Mouse (Mus musculus): ENCODE data around the gene Nr2f2. TPM values are rescaled to one million over a fixed set of nuclear protein-coding genes. Genes with fewer than 3 reads are reported as not detected.

Nr2f2 gene
- polyA plus RNA-seq, 1 experiment = 193 TPM

GRCm38 (mm10) chr7:70346951-70347617 lies 19.5 kb downstream of the Nr2f2 start:
- Histone ChIP-seq H3K27ac (ENCODE audit: insufficient read depth, low read depth, low read length) (peak overlapping the region; percentile 93), H3K4me1 (ENCODE audit: control insufficient read depth, insufficient read depth, low read length) (peaks cover 13% of the 10 kb centered on the region; the same call in 1 of the 2 replicates), H3K27me3 (replicated peaks; ENCODE audit: control insufficient read depth, insufficient read depth, low read length) (no peaks in the 10 kb centered on the region), H3K36me3 (ENCODE audit: control insufficient read depth, insufficient read depth, low read length) (no peaks in the 10 kb centered on the region), H3K4me3 (ENCODE audit: insufficient read depth, low read depth, low read length) (no peak overlapping the region)
- no peak for TF ChIP-seq POLR2A (IDR thresholded peaks at IDR 0.05; ENCODE audit: low read depth, low read length)
- no peak for TF ChIP-seq CTCF (conservative IDR thresholded peaks at IDR 0.05; ENCODE audit: insufficient read depth, insufficient read length, low read depth, low read length)
- 44% methylated on average over 20 of the region's 20 CpGs for WGBS
- DNase-seq = peak; percentile 41

- peak; percentile 94 for DNase-seq
- Histone ChIP-seq H3K4me3 (ENCODE audit: insufficient read depth, low read depth, low read length) (peak overlapping the region; percentile 59), H3K27me3 (replicated peaks; ENCODE audit: control insufficient read depth, insufficient read depth, low read length) (no peaks in the 10 kb centered on the region), H3K27ac (ENCODE audit: insufficient read depth, low read depth, low read length) (peak overlapping the region; percentile 93), H3K4me1 (ENCODE audit: control insufficient read depth, insufficient read depth, low read length) (peaks cover 13% of the 10 kb centered on the region; the same call in 1 of the 2 replicates), H3K36me3 (ENCODE audit: control insufficient read depth, insufficient read depth, low read length) (no peaks in the 10 kb centered on the region)
- 1% methylated on average over 35 of the region's 35 CpGs for WGBS
- TF ChIP-seq POLR2A (IDR thresholded peaks at IDR 0.05; ENCODE audit: low read depth, low read length) (no peak), CTCF (conservative IDR thresholded peaks at IDR 0.05; ENCODE audit: insufficient read depth, insufficient read length, low read depth, low read length) (peak; percentile 57)
Observed at GRCm38 (mm10) chr7:70346010-70346536, 20.5 kb downstream of the Nr2f2 start.

GRCm38 (mm10) chr7:70343426-70343825 lies 23.1 kb downstream of the Nr2f2 start:
- Histone ChIP-seq H3K4me3 (ENCODE audit: insufficient read depth, low read depth, low read length) (no peak overlapping the region), H3K27me3 (replicated peaks; ENCODE audit: control insufficient read depth, insufficient read depth, low read length) (no peaks in the 10 kb centered on the region), H3K4me1 (ENCODE audit: control insufficient read depth, insufficient read depth, low read length) (peaks cover 13% of the 10 kb centered on the region; the same call in 1 of the 2 replicates), H3K27ac (ENCODE audit: insufficient read depth, low read depth, low read length) (peak overlapping the region; percentile 53), H3K36me3 (ENCODE audit: control insufficient read depth, insufficient read depth, low read length) (no peaks in the 10 kb centered on the region)
- DNase-seq = no peak
- TF ChIP-seq CTCF (conservative IDR thresholded peaks at IDR 0.05; ENCODE audit: insufficient read depth, insufficient read length, low read depth, low read length) (no peak), POLR2A (IDR thresholded peaks at IDR 0.05; ENCODE audit: low read depth, low read length) (no peak)
- WGBS = 59% methylated on average over 5 of the region's 5 CpGs

GRCm38 (mm10) chr7:70342771-70343170 lies 23.8 kb downstream of the Nr2f2 start:
- TF ChIP-seq POLR2A (IDR thresholded peaks at IDR 0.05; ENCODE audit: low read depth, low read length) = no peak
- TF ChIP-seq CTCF (conservative IDR thresholded peaks at IDR 0.05; ENCODE audit: insufficient read depth, insufficient read length, low read depth, low read length) = no peak
- WGBS = 65% methylated on average over 8 of the region's 8 CpGs
- Histone ChIP-seq H3K36me3 (ENCODE audit: control insufficient read depth, insufficient read depth, low read length) (no peaks in the 10 kb centered on the region), H3K27me3 (replicated peaks; ENCODE audit: control insufficient read depth, insufficient read depth, low read length) (no peaks in the 10 kb centered on the region), H3K4me1 (ENCODE audit: control insufficient read depth, insufficient read depth, low read length) (peaks cover 13% of the 10 kb centered on the region; the same call in 1 of the 2 replicates), H3K27ac (ENCODE audit: insufficient read depth, low read depth, low read length) (peak overlapping the region; percentile 29; the same call in 1 of the 2 replicates), H3K4me3 (ENCODE audit: insufficient read depth, low read depth, low read length) (no peak overlapping the region)
- no peak for DNase-seq

GRCm38 (mm10) chr7:70342076-70342475 lies 24.5 kb downstream of the Nr2f2 start:
- Histone ChIP-seq H3K4me3 (ENCODE audit: insufficient read depth, low read depth, low read length) (no peak overlapping the region), H3K36me3 (ENCODE audit: control insufficient read depth, insufficient read depth, low read length) (no peaks in the 10 kb centered on the region), H3K27ac (ENCODE audit: insufficient read depth, low read depth, low read length) (0 out of 2 replicates have a peak overlapping the region, but pooled peaks have one; percentile 9), H3K27me3 (replicated peaks; ENCODE audit: control insufficient read depth, insufficient read depth, low read length) (no peaks in the 10 kb centered on the region), H3K4me1 (ENCODE audit: control insufficient read depth, insufficient read depth, low read length) (peaks cover 13% of the 10 kb centered on the region; the same call in 1 of the 2 replicates)
- no peak for DNase-seq
- TF ChIP-seq CTCF (conservative IDR thresholded peaks at IDR 0.05; ENCODE audit: insufficient read depth, insufficient read length, low read depth, low read length) (no peak), POLR2A (IDR thresholded peaks at IDR 0.05; ENCODE audit: low read depth, low read length) (no peak)
- WGBS = 60% methylated on average over 2 of the region's 2 CpGs

- Histone ChIP-seq H3K27me3 (replicated peaks; ENCODE audit: control insufficient read depth, insufficient read depth, low read length) (no peaks in the 10 kb centered on the region), H3K27ac (ENCODE audit: insufficient read depth, low read depth, low read length) (no peak overlapping the region), H3K36me3 (ENCODE audit: control insufficient read depth, insufficient read depth, low read length) (no peaks in the 10 kb centered on the region), H3K4me3 (ENCODE audit: insufficient read depth, low read depth, low read length) (no peak overlapping the region), H3K4me1 (ENCODE audit: control insufficient read depth, insufficient read depth, low read length) (0 out of 2 replicates have a peak, but pooled peaks cover 3% of the 10 kb centered on the region)
- WGBS = 68% methylated on average over 12 of the region's 12 CpGs
- TF ChIP-seq CTCF (conservative IDR thresholded peaks at IDR 0.05; ENCODE audit: insufficient read depth, insufficient read length, low read depth, low read length) = no peak
- TF ChIP-seq POLR2A (IDR thresholded peaks at IDR 0.05; ENCODE audit: low read depth, low read length) = no peak
- no peak for DNase-seq
Observed at GRCm38 (mm10) chr7:70339998-70340630, 26.4 kb downstream of the Nr2f2 start.

- Histone ChIP-seq H3K4me3 (ENCODE audit: insufficient read depth, low read depth, low read length) (no peak overlapping the region), H3K27me3 (replicated peaks; ENCODE audit: control insufficient read depth, insufficient read depth, low read length) (no peaks in the 10 kb centered on the region), H3K27ac (ENCODE audit: insufficient read depth, low read depth, low read length) (0 out of 2 replicates have a peak overlapping the region, but pooled peaks have one; percentile 42), H3K36me3 (ENCODE audit: control insufficient read depth, insufficient read depth, low read length) (no peaks in the 10 kb centered on the region), H3K4me1 (ENCODE audit: control insufficient read depth, insufficient read depth, low read length) (no peaks in the 10 kb centered on the region)
- WGBS = 52% methylated on average over 7 of the region's 7 CpGs
- DNase-seq = no peak
- TF ChIP-seq POLR2A (IDR thresholded peaks at IDR 0.05; ENCODE audit: low read depth, low read length) (no peak), CTCF (conservative IDR thresholded peaks at IDR 0.05; ENCODE audit: insufficient read depth, insufficient read length, low read depth, low read length) (no peak)
Observed at GRCm38 (mm10) chr7:70338265-70338640, 28.3 kb downstream of the Nr2f2 start.
